ENCODE assay signal across 7 mouse cellular contexts in genomic region chr7:142537879-142538278, GRCm38 (mm10). TPM values are rescaled to one million over a fixed set of nuclear protein-coding genes. Genes with fewer than 3 reads are reported as not detected.
DNase-seq lines count a peak whose midpoint lies in the region; ATAC-seq and TF ChIP-seq lines count a peak whose summit lies in the region.

No protein-coding gene starts in this region.

- H3K4me2 ChIP-seq in forebrain, embryonic 13.5 days: no peak overlapping the region
- H3K4me2 ChIP-seq in hindbrain, embryonic 16.5 days (ENCODE audit: low read length): no peak overlapping the region
- H3K4me2 ChIP-seq in midbrain, embryonic 11.5 days: no peak overlapping the region

- H3K9ac ChIP-seq in forebrain, embryonic 13.5 days: 0 out of 2 replicates have a peak overlapping the region, but pooled peaks have one; percentile 14
- peak overlapping the region; percentile 17; the same call in 1 of the 2 replicates for H3K9ac ChIP-seq in hindbrain, embryonic 16.5 days (ENCODE audit: low read depth, low read length)
- H3K9ac ChIP-seq in midbrain, embryonic 11.5 days (ENCODE audit: low read length): peak overlapping the region; percentile 33; the same call in 1 of the 2 replicates

- peaks cover 17% of the 10 kb centered on the region for H3K36me3 ChIP-seq in forebrain, embryonic 13.5 days (ENCODE audit: poor library complexity, severe bottlenecking)
- H3K36me3 ChIP-seq in hindbrain, embryonic 16.5 days (ENCODE audit: control insufficient read depth, insufficient read depth, low read length): peaks cover 5% of the 10 kb centered on the region
- peaks cover 7% of the 10 kb centered on the region for H3K36me3 ChIP-seq in midbrain, embryonic 11.5 days (ENCODE audit: control insufficient read depth, insufficient read depth, low read length)
- peaks cover 17% of the 10 kb centered on the region for H3K36me3 ChIP-seq in spleen, adult 2 months (ENCODE audit: control insufficient read depth, insufficient read depth, low read length)

- DNase-seq in Muller cell, postnatal 12 days (ENCODE audit: inconsistent ontology term): peak; percentile 58
- DNase-seq in c-Kit-positive CD71-positive TER-119-negative erythroid progenitor cells, embryonic 14.5 days (ENCODE audit: low read depth): peak; percentile 52
- peak; percentile 80 for DNase-seq in left cerebral cortex, postnatal 4 days
- peak; percentile 98 for DNase-seq in midbrain, embryonic 11.5 days (ENCODE audit: low spot score, missing footprints)
- DNase-seq in spleen, adult 2 months (ENCODE audit: low read depth in 1 of 2, low spot score in 2 of 2): peak; percentile 22 to 48

- H3K27me3 ChIP-seq in forebrain, embryonic 13.5 days: no peaks in the 10 kb centered on the region
- H3K27me3 ChIP-seq in hindbrain, embryonic 16.5 days (replicated peaks; ENCODE audit: control insufficient read depth, insufficient read depth, low read length): no peaks in the 10 kb centered on the region
- H3K27me3 ChIP-seq in midbrain, embryonic 11.5 days (ENCODE audit: control insufficient read depth, insufficient read depth, low read length): no peaks in the 10 kb centered on the region
- H3K27me3 ChIP-seq in spleen, adult 2 months (ENCODE audit: control insufficient read depth, insufficient read depth, low read length): no peaks in the 10 kb centered on the region

- peak overlapping the region; percentile 59; the same call in 1 of the 2 replicates for H3K27ac ChIP-seq in forebrain, embryonic 13.5 days
- H3K27ac ChIP-seq in hindbrain, embryonic 16.5 days (ENCODE audit: low read depth, low read length): no peak overlapping the region
- peak overlapping the region; percentile 45 for H3K27ac ChIP-seq in midbrain, embryonic 11.5 days (ENCODE audit: low read depth, low read length)
- H3K27ac ChIP-seq in spleen, adult 2 months (ENCODE audit: insufficient read depth, low read length): no peak overlapping the region

- intact Hi-C loops in left cerebral cortex, postnatal 4 days (cut with DNase I): loop anchor here (5.0 kb wide), 1 partner anchor 134 kb away; no protein-coding TSS in a partner anchor

- no peak for TF ChIP-seq POLR2A in spleen, adult 2 months (IDR thresholded peaks at IDR 0.05; ENCODE audit: low read depth, low read length)

- H3K4me1 ChIP-seq in forebrain, embryonic 13.5 days: peaks cover 33% of the 10 kb centered on the region
- peaks cover 18% of the 10 kb centered on the region for H3K4me1 ChIP-seq in hindbrain, embryonic 16.5 days (ENCODE audit: control insufficient read depth, insufficient read depth, low read depth, low read length)
- H3K4me1 ChIP-seq in midbrain, embryonic 11.5 days (ENCODE audit: control insufficient read depth, insufficient read depth, low read length): peaks cover 29% of the 10 kb centered on the region
- H3K4me1 ChIP-seq in spleen, adult 2 months (ENCODE audit: control insufficient read depth, insufficient read depth, insufficient read length): peaks cover 7% of the 10 kb centered on the region; the same call in 1 of the 2 replicates

- peak; percentile 52 for ATAC-seq in forebrain, embryonic 13.5 days
- peak; percentile 64 for ATAC-seq in hindbrain, embryonic 16.5 days
- ATAC-seq in midbrain, embryonic 11.5 days (ENCODE audit: low FRiP score): peak; percentile 62

- TF ChIP-seq CTCF in spleen, adult 2 months (IDR thresholded peaks at IDR 0.05; ENCODE audit: extremely low read depth, insufficient read depth, insufficient read length, insufficient replicate concordance): peak; percentile 62; the same call in 1 of the 2 replicates

- WGBS in forebrain, embryonic 13.5 days: 7% methylated on average over 6 of the region's 6 CpGs
- WGBS in hindbrain, embryonic 16.5 days: 7% methylated on average over 6 of the region's 6 CpGs
- WGBS in midbrain, embryonic 11.5 days: 5% methylated on average over 6 of the region's 6 CpGs
- 20% methylated on average over 6 of the region's 6 CpGs for WGBS in spleen, adult 2 months

- no peaks in the 10 kb centered on the region for H3K9me3 ChIP-seq in forebrain, embryonic 13.5 days (replicated peaks)
- no peaks in the 10 kb centered on the region for H3K9me3 ChIP-seq in hindbrain, embryonic 16.5 days (ENCODE audit: control insufficient read depth, low read length)
- no peaks in the 10 kb centered on the region for H3K9me3 ChIP-seq in midbrain, embryonic 11.5 days (ENCODE audit: control insufficient read depth, low read length)

- H3K4me3 ChIP-seq in forebrain, embryonic 13.5 days: no peak overlapping the region
- H3K4me3 ChIP-seq in hindbrain, embryonic 16.5 days (ENCODE audit: low read length): no peak overlapping the region
- no peak overlapping the region for H3K4me3 ChIP-seq in midbrain, embryonic 11.5 days (ENCODE audit: low read depth, low read length)
- no peak overlapping the region for H3K4me3 ChIP-seq in spleen, adult 2 months (ENCODE audit: extremely low read depth, insufficient read depth, insufficient read length)

RNA-seq across cellular contexts. Expression of gene Mrpl23, which starts 5.4 kb away (rescaled TPM):
- 16.2 and 16.5 TPM in 2 replicates for polyA plus RNA-seq in forebrain, embryonic 13.5 days (2015; fragmentation: Nextera tagmentation; extraction: Ambion mirVana)
- polyA plus RNA-seq in hindbrain, embryonic 16.5 days (2015; fragmentation: Nextera tagmentation; extraction: Ambion mirVana): 22.3 and 26.2 TPM in 2 replicates
- 10 to 100 TPM in 1 of 2 experiments, 1 to 10 TPM in 1; 9.4 to 11.5 TPM for total RNA-seq in left cerebral cortex, postnatal 4 days (2021)
- polyA plus RNA-seq in midbrain, embryonic 11.5 days (2014; fragmentation: Nextera tagmentation; extraction: Ambion mirVana): 13.9 and 16.6 TPM in 2 replicates
- polyA plus RNA-seq in spleen, adult 2 months (2012; rRNA removed): 8.1 and 8.4 TPM in 2 replicates

RNA-seq across cellular contexts. Expression of gene Tnnt3, which starts 39.2 kb away (rescaled TPM):
- polyA plus RNA-seq in forebrain, embryonic 13.5 days (2015; fragmentation: Nextera tagmentation; extraction: Ambion mirVana): 0.28 and 0.77 TPM in 2 replicates
- polyA plus RNA-seq in hindbrain, embryonic 16.5 days (2015; fragmentation: Nextera tagmentation; extraction: Ambion mirVana): 3.1 and 25.7 TPM in 2 replicates
- 1 to 10 TPM in 1 of 2 experiments, not detected in 1; 1.3 TPM for total RNA-seq in left cerebral cortex, postnatal 4 days (2021)
- 0.77 and 2.0 TPM in 2 replicates for polyA plus RNA-seq in midbrain, embryonic 11.5 days (2014; fragmentation: Nextera tagmentation; extraction: Ambion mirVana)
- polyA plus RNA-seq in spleen, adult 2 months (2012; rRNA removed): 1.6 and 1.8 TPM in 2 replicates

Comparison
In these comparisons a context has a peak if more than half of its experiments do, and no peak if none do; other contexts are left out.
1. DNase-seq: peak in every context shown above with its lines; median percentile 98 in midbrain, embryonic 11.5 days; 80 in left cerebral cortex, postnatal 4 days; 58 in Muller cell, postnatal 12 days; 52 in c-Kit-positive CD71-positive TER-119-negative erythroid progenitor cells, embryonic 14.5 days; 35 in spleen, adult 2 months.
2. H3K27ac ChIP-seq: peak in forebrain, embryonic 13.5 days (single experiment) and midbrain, embryonic 11.5 days (single experiment); none in hindbrain, embryonic 16.5 days (single experiment) and spleen, adult 2 months (single experiment).
3. Peak in every context shown above with its lines, with median percentiles within 50 percentile points of each other: ATAC-seq and H3K9ac ChIP-seq.